Mouse (Mus musculus): ENCODE results near the gene Ltv1.

GRCm38 (mm10) chr10:13184170-13184766 lies 8.7 kb downstream of the Ltv1 start:
- no peak for TF ChIP-seq CTCF (conservative IDR thresholded peaks at IDR 0.05; ENCODE audit: insufficient read depth, insufficient read length, low read depth, low read length)
- no peak for TF ChIP-seq POLR2A (IDR thresholded peaks at IDR 0.05; ENCODE audit: low read depth, low read length)
